Mouse (Mus musculus) liver, embryonic 14.5 days (tissue): ENCODE measurements around the gene Gpr156.

Source experiments
- CTCF ChIP-seq: IDR thresholded peaks from 2 replicates; pipeline ENCODE4 v1.5.1; 2016; ENCODE audit warnings: antibody characterized with exemption, low read depth, control low read depth
- EP300 ChIP-seq: IDR thresholded peaks from 2 replicates; pipeline ENCODE4 v1.6.1; 2016; ENCODE audit warnings: antibody characterized with exemption, low read depth

- TF ChIP-seq CTCF (peak; percentile 31), EP300 (no peak)
Observed at GRCm38 (mm10) chr16:37974520-37975340, 58.4 kb downstream of the Gpr156 start.
